Mouse (Mus musculus): ENCODE results near the gene H2-Ab1. TPM values are rescaled to one million over a fixed set of nuclear protein-coding genes. Genes with fewer than 3 reads are reported as not detected.

H2-Ab1 gene
- polyA plus RNA-seq, 1 experiment from 2014 or later: 1.6 TPM

- no peak overlapping the region for H3K9ac ChIP-seq
- H3K4me2 ChIP-seq: no peak overlapping the region
- H3K36me3 ChIP-seq: no peaks in the 10 kb centered on the region
- 36% methylated on average over 3 of the region's 3 CpGs for WGBS
- H3K4me1 ChIP-seq (replicated peaks): peaks cover 7% of the 10 kb centered on the region; the same call in 1 of the 2 replicates
- no peak for ATAC-seq (ENCODE audit: low FRiP score, low read depth)
- H3K9me3 ChIP-seq: no peaks in the 10 kb centered on the region
- 0 out of 2 replicates have a peak, but pooled peaks cover under 1% of the 10 kb centered on the region for H3K27me3 ChIP-seq
- H3K27ac ChIP-seq (replicated peaks): no peak overlapping the region
- no peak overlapping the region for H3K4me3 ChIP-seq
These were observed 55.9 kb downstream of the H2-Ab1 start for GRCm38 (mm10) chr17:34313393-34313792.

DNA sequence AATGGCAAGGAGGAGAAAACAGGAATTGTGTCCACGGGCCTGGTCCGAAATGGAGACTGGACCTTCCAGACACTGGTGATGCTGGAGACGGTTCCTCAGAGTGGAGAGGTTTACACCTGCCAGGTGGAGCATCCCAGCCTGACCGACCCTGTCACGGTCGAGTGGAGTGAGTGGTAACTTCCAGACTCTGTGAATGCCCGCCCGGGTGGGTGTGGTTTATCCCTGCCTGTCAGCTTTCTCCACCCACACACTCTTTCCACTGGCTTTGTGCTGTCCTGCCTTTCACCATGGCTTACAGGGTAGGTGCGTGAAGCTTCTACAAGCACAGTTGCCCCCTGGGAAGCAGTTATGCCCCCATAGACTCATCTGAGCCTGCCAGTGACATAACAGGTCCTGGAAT is 56.8 kb downstream of the H2-Ab1 start:
- WGBS: 68% methylated on average over 9 of the region's 9 CpGs
- no peak overlapping the region for H3K4me2 ChIP-seq
- no peaks in the 10 kb centered on the region for H3K27me3 ChIP-seq
- ATAC-seq (ENCODE audit: low FRiP score, low read depth): no peak
- H3K27ac ChIP-seq (replicated peaks): no peak overlapping the region
- peaks cover 4% of the 10 kb centered on the region; the same call in 1 of the 2 replicates for H3K4me1 ChIP-seq (replicated peaks)
- H3K4me3 ChIP-seq: no peak overlapping the region
- H3K9ac ChIP-seq: no peak overlapping the region
- H3K36me3 ChIP-seq: no peaks in the 10 kb centered on the region
- no peaks in the 10 kb centered on the region for H3K9me3 ChIP-seq

GRCm38 (mm10) chr17:34315512-34315911 is 58.0 kb downstream of the H2-Ab1 start:
- H3K27me3 ChIP-seq: no peaks in the 10 kb centered on the region
- H3K9me3 ChIP-seq: no peaks in the 10 kb centered on the region
- H3K4me2 ChIP-seq: no peak overlapping the region
- ATAC-seq (ENCODE audit: low FRiP score, low read depth): no peak
- no peaks in the 10 kb centered on the region for H3K4me1 ChIP-seq (replicated peaks)
- no peaks in the 10 kb centered on the region for H3K36me3 ChIP-seq
- WGBS: 100% methylated on average over 1 of the region's 1 CpGs
- no peak overlapping the region for H3K4me3 ChIP-seq
- H3K27ac ChIP-seq (replicated peaks): no peak overlapping the region
- no peak overlapping the region for H3K9ac ChIP-seq

GRCm38 (mm10) chr17:34316697-34317096 is 59.2 kb downstream of the H2-Ab1 start:
- WGBS: 81% methylated on average over 2 of the region's 2 CpGs
- Histone ChIP-seq H3K27ac (replicated peaks) (no peak overlapping the region), H3K4me1 (replicated peaks) (no peaks in the 10 kb centered on the region), H3K9me3 (no peaks in the 10 kb centered on the region), H3K27me3 (no peaks in the 10 kb centered on the region), H3K36me3 (no peaks in the 10 kb centered on the region), H3K9ac (no peak overlapping the region), H3K4me3 (no peak overlapping the region), H3K4me2 (no peak overlapping the region)
- ATAC-seq (ENCODE audit: low FRiP score, low read depth): no peak

DNA sequence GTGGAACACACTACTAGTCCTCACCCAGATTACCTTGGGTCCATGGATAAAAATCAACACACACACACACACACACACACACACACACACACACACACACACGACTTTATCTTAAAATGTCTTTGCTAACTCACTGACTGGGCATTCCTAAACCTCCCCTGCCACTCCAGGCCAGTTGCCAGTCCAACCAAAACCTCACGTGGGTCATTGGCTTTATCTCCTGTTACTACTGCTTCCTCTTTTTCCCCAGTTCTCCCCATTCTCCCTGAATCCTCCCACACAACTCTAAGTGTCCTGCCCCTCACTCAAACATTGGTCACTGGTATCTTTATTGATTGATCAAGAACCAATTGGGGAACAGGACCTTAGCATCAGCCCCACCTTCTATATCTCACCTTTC is 59.8 kb downstream of the H2-Ab1 start:
- Histone ChIP-seq H3K9ac (no peak overlapping the region), H3K9me3 (no peaks in the 10 kb centered on the region), H3K36me3 (no peaks in the 10 kb centered on the region), H3K4me1 (replicated peaks) (no peaks in the 10 kb centered on the region), H3K27me3 (no peaks in the 10 kb centered on the region), H3K4me2 (no peak overlapping the region), H3K27ac (replicated peaks) (no peak overlapping the region), H3K4me3 (no peak overlapping the region)
- WGBS: 65% methylated on average over 2 of the region's 2 CpGs
- ATAC-seq (ENCODE audit: low FRiP score, low read depth): no peak

Other genes starting within 250 kb of the H2-Ab1 start
- 22.1 and 24.9 TPM in 2 replicates for gene Ring1, start 233.0 kb upstream of the H2-Ab1 start, polyA plus RNA-seq (2015; fragmentation: Nextera tagmentation; extraction: Ambion mirVana)
- 64.8 and 71.9 TPM in 2 replicates for gene H2-Ke6, start 229.6 kb upstream of the H2-Ab1 start, polyA plus RNA-seq (2015; fragmentation: Nextera tagmentation; extraction: Ambion mirVana)
- 166 and 176 TPM in 2 replicates for gene Slc39a7, start 226.0 kb upstream of the H2-Ab1 start, polyA plus RNA-seq (2015; fragmentation: Nextera tagmentation; extraction: Ambion mirVana)
- gene Rxrb, start 225.9 kb upstream of the H2-Ab1 start, polyA plus RNA-seq (2015; fragmentation: Nextera tagmentation; extraction: Ambion mirVana): 57.8 and 61.1 TPM in 2 replicates
- 4.5 and 5.4 TPM in 2 replicates for gene Col11a2, start 218.3 kb upstream of the H2-Ab1 start, polyA plus RNA-seq (2015; fragmentation: Nextera tagmentation; extraction: Ambion mirVana)
- gene H2-Oa, start 165.3 kb upstream of the H2-Ab1 start, polyA plus RNA-seq (2015; fragmentation: Nextera tagmentation; extraction: Ambion mirVana): 0.14 TPM in 1 of 2 replicates, not detected in the other
- 19.4 and 19.8 TPM in 2 replicates for gene H2-DMa, start 138.1 kb upstream of the H2-Ab1 start, polyA plus RNA-seq (2015; fragmentation: Nextera tagmentation; extraction: Ambion mirVana)
- gene Brd2, start 135.1 kb upstream of the H2-Ab1 start, polyA plus RNA-seq (2015; fragmentation: Nextera tagmentation; extraction: Ambion mirVana): 122 and 144 TPM in 2 replicates
- gene H2-DMb2, start 114.4 kb upstream of the H2-Ab1 start, polyA plus RNA-seq (2015; fragmentation: Nextera tagmentation; extraction: Ambion mirVana): 0.20 and 0.38 TPM in 2 replicates
- 0.79 and 1.1 TPM in 2 replicates for gene H2-DMb1, start 104.6 kb upstream of the H2-Ab1 start, polyA plus RNA-seq (2015; fragmentation: Nextera tagmentation; extraction: Ambion mirVana)
- gene Tap1, start 70.1 kb upstream of the H2-Ab1 start, polyA plus RNA-seq (2015; fragmentation: Nextera tagmentation; extraction: Ambion mirVana): 3.0 and 3.7 TPM in 2 replicates
- 1.4 and 2.4 TPM in 2 replicates for gene Psmb9, start 69.9 kb upstream of the H2-Ab1 start, polyA plus RNA-seq (2015; fragmentation: Nextera tagmentation; extraction: Ambion mirVana)
- gene Psmb8, start 60.0 kb upstream of the H2-Ab1 start, polyA plus RNA-seq (2015; fragmentation: Nextera tagmentation; extraction: Ambion mirVana): 3.3 and 5.7 TPM in 2 replicates
- 2.2 and 2.3 TPM in 2 replicates for gene Tap2, start 54.2 kb upstream of the H2-Ab1 start, polyA plus RNA-seq (2015; fragmentation: Nextera tagmentation; extraction: Ambion mirVana)
- 0.20 and 0.21 TPM in 2 replicates for gene H2-Ob, start 18.8 kb upstream of the H2-Ab1 start, polyA plus RNA-seq (2015; fragmentation: Nextera tagmentation; extraction: Ambion mirVana)
- 0.83 and 1.2 TPM in 2 replicates for gene H2-Aa, start 30.1 kb downstream of the H2-Ab1 start, polyA plus RNA-seq (2015; fragmentation: Nextera tagmentation; extraction: Ambion mirVana)
- 3.4 and 4.1 TPM in 2 replicates for gene H2-Eb1, start 48.2 kb downstream of the H2-Ab1 start, polyA plus RNA-seq (2015; fragmentation: Nextera tagmentation; extraction: Ambion mirVana)
- gene H2-Eb2, start 68.0 kb downstream of the H2-Ab1 start, polyA plus RNA-seq (2015; fragmentation: Nextera tagmentation; extraction: Ambion mirVana): 0.26 TPM in 2 replicates
- 0.05 TPM in 1 of 2 replicates, not detected in the other for gene Btnl2, start 97.1 kb downstream of the H2-Ab1 start, polyA plus RNA-seq (2015; fragmentation: Nextera tagmentation; extraction: Ambion mirVana)
- gene Btnl1, start 119.4 kb downstream of the H2-Ab1 start, polyA plus RNA-seq (2015; fragmentation: Nextera tagmentation; extraction: Ambion mirVana): not detected in 2 replicates
- gene BC051142, start 141.1 kb downstream of the H2-Ab1 start, polyA plus RNA-seq (2015; fragmentation: Nextera tagmentation; extraction: Ambion mirVana): 4.8 and 5.5 TPM in 2 replicates
- not detected in 2 replicates for gene Btnl4, start 219.6 kb downstream of the H2-Ab1 start, polyA plus RNA-seq (2015; fragmentation: Nextera tagmentation; extraction: Ambion mirVana)